Mouse (Mus musculus) embryonic facial prominence, embryonic 13.5 days (tissue): ENCODE results near the gene Rnf220. TPM values are rescaled to one million over a fixed set of nuclear protein-coding genes. Genes with fewer than 3 reads are reported as not detected.

Experiments used
- ATAC-seq: fragments of 200-750 bp; cut with Nextera tagmentation; 2 replicates; pipeline ENCODE4 v1.8.0; 2017; ENCODE audit warnings: low read depth; ENCODE audit not compliant: insufficient number of reproducible peaks, insufficient read depth, low FRiP score, low TSS enrichment
- H3K27ac ChIP-seq: fragments of 300-500 bp; sonication (generic); 2 replicates; pipeline ENCODE4 v1.5.1; 2015; ENCODE audit warnings: moderate library complexity, mild to moderate bottlenecking, inconsistent platforms
- H3K27me3 ChIP-seq: fragments of 300-500 bp; sonication (generic); 2 replicates; pipeline ENCODE4 v1.6.1; 2015; ENCODE audit warnings: mild to moderate bottlenecking, inconsistent platforms
- H3K36me3 ChIP-seq: fragments of 300-500 bp; sonication (generic); 2 replicates; pipeline ENCODE4 v1.6.1; 2015; ENCODE audit warnings: mild to moderate bottlenecking, inconsistent platforms
- H3K4me1 ChIP-seq: fragments of 300-500 bp; sonication (generic); 2 replicates; pipeline ENCODE4 v1.6.1; 2015; ENCODE audit warnings: inconsistent platforms
- H3K4me2 ChIP-seq: fragments of 300-500 bp; sonication (generic); 2 replicates; pipeline ENCODE4 v1.6.1; 2015; ENCODE audit warnings: moderate library complexity, mild to moderate bottlenecking, inconsistent platforms
- H3K4me3 ChIP-seq: fragments of 300-500 bp; sonication (generic); 2 replicates; pipeline ENCODE4 v1.5.1; 2015; ENCODE audit warnings: mild to moderate bottlenecking, inconsistent platforms
- H3K9ac ChIP-seq: fragments of 300-500 bp; sonication (generic); 2 replicates; pipeline ENCODE4 v1.6.1; 2015; ENCODE audit warnings: mild to moderate bottlenecking, inconsistent platforms
- H3K9me3 ChIP-seq: fragments of 300-500 bp; sonication (generic); 2 replicates; pipeline ENCODE4 v1.6.1; 2016; ENCODE audit warnings: inconsistent platforms
- WGBS: fragments of 180-500 bp; shearing (Covaris S2); methylation state at CpG from one replicate; pipeline ENCODE4 v1.1.7; 2015; ENCODE audit warnings: mixed read lengths; 5-methylcytosine and 5-hydroxymethylcytosine counted together
- polyA plus RNA-seq: library from polyadenylated mRNA; unstranded; fragments of >200 nt; fragmentation: Nextera tagmentation; extraction: Ambion mirVana; gene quantifications from 2 replicates; pipeline ENCODE4 v1.2.1, GENCODE M21; 2015

The Rnf220 gene
- polyA plus RNA-seq, 1 experiment from 2014 or later = 89.9 TPM

- H3K36me3 ChIP-seq = no peaks in the 10 kb centered on the region
- no peak overlapping the region for H3K4me3 ChIP-seq
- no peak overlapping the region for H3K27ac ChIP-seq
- no peak for ATAC-seq
- no peak overlapping the region; the same call in 1 of the 2 replicates for H3K4me2 ChIP-seq
- no peak overlapping the region for H3K9ac ChIP-seq
- peaks cover 41% of the 10 kb centered on the region for H3K4me1 ChIP-seq
- peaks cover 12% of the 10 kb centered on the region; the same call in 1 of the 2 replicates for H3K27me3 ChIP-seq
- no peaks in the 10 kb centered on the region for H3K9me3 ChIP-seq
- WGBS = 20% methylated on average over 5 of the region's 5 CpGs
Measured at GRCm38 (mm10) chr4:117370354-117370753, 126.5 kb downstream of the Rnf220 start.

DNA sequence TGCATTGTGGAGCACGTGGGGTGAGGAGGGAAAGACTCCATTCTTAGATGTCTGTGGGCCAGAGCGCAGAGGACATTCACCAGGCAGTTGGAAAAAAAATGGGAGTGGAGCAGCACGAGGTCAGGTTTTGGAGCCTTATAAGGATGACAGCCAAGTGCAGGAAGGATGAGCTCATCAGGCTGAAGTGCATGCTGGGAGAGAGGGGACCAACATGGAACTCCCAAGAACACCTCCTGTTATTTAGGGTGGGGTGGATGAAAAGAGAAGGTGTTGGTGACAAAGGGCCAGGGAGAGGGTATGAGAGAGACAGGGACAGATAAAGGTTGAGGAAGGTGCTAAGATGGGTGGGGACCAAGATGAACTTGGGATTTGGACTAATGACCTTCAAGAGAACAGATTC is 127.3 kb downstream of the Rnf220 start:
- H3K36me3 ChIP-seq = no peaks in the 10 kb centered on the region
- no peak overlapping the region for H3K4me3 ChIP-seq
- no peak overlapping the region for H3K4me2 ChIP-seq
- peaks cover 10% of the 10 kb centered on the region; the same call in 1 of the 2 replicates for H3K27me3 ChIP-seq
- H3K9ac ChIP-seq = no peak overlapping the region
- no peak for ATAC-seq
- 80% methylated on average over 3 of the region's 3 CpGs for whole genome bisulfite sequencing
- no peak overlapping the region for H3K27ac ChIP-seq
- no peaks in the 10 kb centered on the region for H3K9me3 ChIP-seq
- H3K4me1 ChIP-seq = peaks cover 34% of the 10 kb centered on the region

- no peak overlapping the region for H3K4me2 ChIP-seq
- WGBS = 86% methylated on average over 19 of the region's 19 CpGs
- H3K9me3 ChIP-seq = no peaks in the 10 kb centered on the region
- H3K27ac ChIP-seq = no peak overlapping the region
- H3K4me1 ChIP-seq = peaks cover 17% of the 10 kb centered on the region; the same call in 1 of the 2 replicates
- no peak for ATAC-seq
- H3K4me3 ChIP-seq = no peak overlapping the region
- no peak overlapping the region for H3K9ac ChIP-seq
- H3K36me3 ChIP-seq = no peaks in the 10 kb centered on the region
- H3K27me3 ChIP-seq = peaks cover 5% of the 10 kb centered on the region; the same call in 1 of the 2 replicates
Measured at GRCm38 (mm10) chr4:117367365-117367764, 129.5 kb downstream of the Rnf220 start.

GRCm38 (mm10) chr4:117362085-117362484 is 134.8 kb downstream of the Rnf220 start:
- Histone ChIP-seq H3K4me3 (no peak overlapping the region), H3K4me2 (no peak overlapping the region), H3K27ac (no peak overlapping the region), H3K36me3 (no peaks in the 10 kb centered on the region), H3K4me1 (peaks cover 7% of the 10 kb centered on the region), H3K9ac (no peak overlapping the region), H3K27me3 (peaks cover 6% of the 10 kb centered on the region; the same call in 1 of the 2 replicates), H3K9me3 (no peaks in the 10 kb centered on the region)
- 11% methylated on average over 5 of the region's 5 CpGs for WGBS
- no peak for ATAC-seq

DNA sequence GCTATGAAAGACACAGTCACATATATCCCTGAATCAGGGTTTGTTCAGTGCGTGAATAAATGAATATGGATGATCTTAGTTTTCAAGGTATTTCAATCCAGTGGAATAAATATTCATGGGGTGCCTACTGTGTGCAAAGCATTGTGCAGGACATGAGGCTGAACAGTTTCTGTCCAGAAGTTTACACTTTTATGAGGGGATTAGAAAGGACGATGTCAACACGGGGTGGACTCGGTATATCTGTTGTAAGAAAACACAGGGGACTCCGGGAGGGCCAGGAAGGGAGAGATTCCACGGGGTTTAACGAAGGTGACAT is 135.3 kb downstream of the Rnf220 start:
- Histone ChIP-seq H3K4me1 (peaks cover 7% of the 10 kb centered on the region), H3K9me3 (no peaks in the 10 kb centered on the region), H3K27ac (no peak overlapping the region), H3K4me2 (no peak overlapping the region), H3K36me3 (no peaks in the 10 kb centered on the region), H3K27me3 (peaks cover 6% of the 10 kb centered on the region; the same call in 1 of the 2 replicates), H3K9ac (no peak overlapping the region), H3K4me3 (no peak overlapping the region)
- ATAC-seq = no peak
- 18% methylated on average over 7 of the region's 7 CpGs for WGBS

GRCm38 (mm10) chr4:117360713-117361557 is 135.9 kb downstream of the Rnf220 start:
- no peak for ATAC-seq
- Histone ChIP-seq H3K27ac (no peak overlapping the region), H3K36me3 (no peaks in the 10 kb centered on the region), H3K4me1 (peaks cover 7% of the 10 kb centered on the region), H3K9ac (no peak overlapping the region), H3K4me2 (no peak overlapping the region), H3K4me3 (no peak overlapping the region), H3K9me3 (no peaks in the 10 kb centered on the region), H3K27me3 (peaks cover 6% of the 10 kb centered on the region; the same call in 1 of the 2 replicates)
- 55% methylated on average over 16 of the region's 16 CpGs for WGBS

- Histone ChIP-seq H3K9me3 (no peaks in the 10 kb centered on the region), H3K36me3 (no peaks in the 10 kb centered on the region), H3K9ac (no peak overlapping the region), H3K27me3 (peaks cover 6% of the 10 kb centered on the region; the same call in 1 of the 2 replicates), H3K27ac (no peak overlapping the region), H3K4me1 (peaks cover 7% of the 10 kb centered on the region), H3K4me3 (no peak overlapping the region), H3K4me2 (no peak overlapping the region)
- 81% methylated on average over 17 of the region's 17 CpGs for whole genome bisulfite sequencing
- no peak for ATAC-seq
Measured at GRCm38 (mm10) chr4:117359803-117360382, 137.0 kb downstream of the Rnf220 start.

- Histone ChIP-seq H3K36me3 (no peaks in the 10 kb centered on the region), H3K27ac (no peak overlapping the region), H3K9ac (no peak overlapping the region), H3K9me3 (no peaks in the 10 kb centered on the region), H3K27me3 (peaks cover 6% of the 10 kb centered on the region; the same call in 1 of the 2 replicates), H3K4me3 (no peak overlapping the region), H3K4me2 (no peak overlapping the region), H3K4me1 (peaks cover 7% of the 10 kb centered on the region)
- 57% methylated on average over 7 of the region's 7 CpGs for WGBS
- no peak for ATAC-seq
Measured at GRCm38 (mm10) chr4:117357917-117358316, 138.9 kb downstream of the Rnf220 start.

GRCm38 (mm10) chr4:117357104-117357503 is 139.7 kb downstream of the Rnf220 start:
- Histone ChIP-seq H3K27me3 (peaks cover 6% of the 10 kb centered on the region; the same call in 1 of the 2 replicates), H3K4me3 (no peak overlapping the region), H3K36me3 (no peaks in the 10 kb centered on the region), H3K27ac (no peak overlapping the region), H3K4me1 (peaks cover 11% of the 10 kb centered on the region), H3K9ac (no peak overlapping the region), H3K9me3 (no peaks in the 10 kb centered on the region), H3K4me2 (no peak overlapping the region)
- WGBS = 80% methylated on average over 5 of the region's 5 CpGs
- no peak for ATAC-seq

GRCm38 (mm10) chr4:117356223-117356622 is 140.6 kb downstream of the Rnf220 start:
- no peak overlapping the region for H3K9ac ChIP-seq
- no peaks in the 10 kb centered on the region for H3K36me3 ChIP-seq
- no peak overlapping the region for H3K4me3 ChIP-seq
- H3K27me3 ChIP-seq = peaks cover 6% of the 10 kb centered on the region; the same call in 1 of the 2 replicates
- H3K27ac ChIP-seq = no peak overlapping the region
- ATAC-seq = no peak
- H3K4me1 ChIP-seq = peaks cover 12% of the 10 kb centered on the region
- no peak overlapping the region for H3K4me2 ChIP-seq
- WGBS = 70% methylated on average over 2 of the region's 2 CpGs
- H3K9me3 ChIP-seq = no peaks in the 10 kb centered on the region

DNA sequence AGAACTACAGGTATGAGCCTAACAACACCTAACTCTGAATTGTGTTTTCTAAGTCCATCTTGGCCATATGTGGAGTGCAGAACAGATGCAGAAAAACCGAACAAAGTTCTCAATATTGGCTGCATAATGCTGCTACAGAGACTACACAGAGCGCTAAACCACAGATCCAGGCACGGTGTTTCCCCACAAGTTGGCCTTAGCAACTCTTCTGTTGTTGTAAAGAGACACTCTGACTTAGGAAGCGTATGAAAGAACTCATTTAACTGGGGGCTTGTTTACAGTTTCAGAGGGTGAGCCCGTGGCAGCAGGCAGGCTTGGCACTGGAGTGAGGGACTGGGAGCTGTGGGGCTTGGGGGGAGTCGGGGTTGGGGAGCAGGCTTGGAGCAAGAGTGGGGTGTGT is 142.2 kb downstream of the Rnf220 start:
- H3K4me1 ChIP-seq = peaks cover 17% of the 10 kb centered on the region
- no peak overlapping the region for H3K9ac ChIP-seq
- no peaks in the 10 kb centered on the region for H3K9me3 ChIP-seq
- H3K27me3 ChIP-seq = peaks cover 3% of the 10 kb centered on the region; the same call in 1 of the 2 replicates
- no peak overlapping the region for H3K4me2 ChIP-seq
- ATAC-seq = no peak
- no peaks in the 10 kb centered on the region for H3K36me3 ChIP-seq
- H3K27ac ChIP-seq = no peak overlapping the region
- H3K4me3 ChIP-seq = no peak overlapping the region
- WGBS = 65% methylated on average over 6 of the region's 6 CpGs

GRCm38 (mm10) chr4:117352957-117353356 is 143.9 kb downstream of the Rnf220 start:
- H3K27me3 ChIP-seq = no peaks in the 10 kb centered on the region
- no peak overlapping the region for H3K4me3 ChIP-seq
- 55% methylated on average over 9 of the region's 9 CpGs for WGBS
- H3K4me1 ChIP-seq = peaks cover 15% of the 10 kb centered on the region
- H3K9me3 ChIP-seq = no peaks in the 10 kb centered on the region
- no peaks in the 10 kb centered on the region for H3K36me3 ChIP-seq
- H3K9ac ChIP-seq = no peak overlapping the region
- H3K4me2 ChIP-seq = no peak overlapping the region
- no peak overlapping the region for H3K27ac ChIP-seq
- no peak for ATAC-seq
